ENCODE assay signal across 28 mouse cellular contexts in the genomic region with DNA sequence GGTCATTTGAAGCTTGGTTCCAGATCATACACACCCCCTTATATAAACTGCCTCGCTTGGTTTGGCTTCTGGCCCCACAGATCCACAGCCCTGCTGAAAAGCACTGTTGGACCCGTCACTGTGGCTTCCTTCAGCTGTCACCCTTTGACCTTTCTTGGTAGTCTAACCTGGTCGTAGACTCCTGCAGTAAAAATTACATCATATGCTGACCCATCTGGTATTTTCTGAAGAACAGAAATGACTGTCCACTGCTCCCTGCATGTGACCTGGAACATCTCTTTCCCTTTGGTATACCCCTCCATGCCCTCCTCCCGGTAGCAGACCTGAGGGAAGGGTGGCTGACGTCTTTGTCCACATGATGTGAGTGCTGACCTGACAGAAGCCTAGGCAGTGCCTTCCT. TPM values are rescaled to one million over a fixed set of nuclear protein-coding genes. Genes with fewer than 3 reads are reported as not detected.
A peak's percentile ranks its signal among the peaks of the same experiment; 100 is the strongest.
DNase-seq lines count a peak whose midpoint lies in the region; ATAC-seq and TF ChIP-seq lines count a peak whose summit lies in the region.
"Had no signal": no experiment of that assay in that cellular context is flagged by ENCODE, and none has a peak within 500 bp of the region (broad histone marks: within the 10 kb centered on the region; RNA-seq: fewer than 3 reads in every experiment).

No protein-coding gene starts in this region.

- no peak for ATAC-seq in liver, embryonic 11.5 days (replicated peaks; ENCODE audit: low FRiP score)
- ATAC-seq: CD4-positive, CD25-positive, alpha-beta regulatory T cell, adult 4 months; forebrain, embryonic 14.5 days; Patski had no signal

- no peaks in the 10 kb centered on the region for H3K79me2 ChIP-seq in liver, adult 2 months (ENCODE audit: control insufficient read depth, insufficient read depth, low read length)

- peaks cover 61% of the 10 kb centered on the region for H3K36me3 ChIP-seq in liver, adult 2 months (ENCODE audit: control insufficient read depth, insufficient read depth, low read length)
- H3K36me3 ChIP-seq in liver, embryonic 11.5 days (ENCODE audit: control insufficient read depth, insufficient read depth, low read length), result peaks cover 25% of the 10 kb centered on the region; the same call in 1 of the 2 replicates
- peaks cover 90% of the 10 kb centered on the region for H3K36me3 ChIP-seq in hindbrain, embryonic 10.5 days

- no peaks in the 10 kb centered on the region for H3K27me3 ChIP-seq in liver, adult 2 months (ENCODE audit: control insufficient read depth, insufficient read depth, low read length)
- no peaks in the 10 kb centered on the region for H3K27me3 ChIP-seq in liver, embryonic 11.5 days (replicated peaks; ENCODE audit: control insufficient read depth, insufficient read depth, low read length)
- H3K27me3 ChIP-seq in hindbrain, embryonic 10.5 days (ENCODE audit: insufficient read depth, poor library complexity, severe bottlenecking), result no peaks in the 10 kb centered on the region
- H3K27me3 ChIP-seq: CH12.LX; embryonic facial prominence, embryonic 13.5 days; embryonic facial prominence, embryonic 15.5 days; forebrain, embryonic 12.5 days; Patski had no signal

- 35% methylated on average over 5 of the region's 5 CpGs for WGBS in liver, adult 2 months
- WGBS in liver, embryonic 11.5 days, result 83% methylated on average over 5 of the region's 5 CpGs
- 78% methylated on average over 5 of the region's 5 CpGs for WGBS in hindbrain, embryonic 10.5 days

- H3K9ac ChIP-seq in liver, adult 2 months (ENCODE audit: low read depth, low read length), result no peak overlapping the region
- no peak overlapping the region for H3K9ac ChIP-seq in liver, embryonic 11.5 days (ENCODE audit: low read depth, low read length)
- H3K9ac ChIP-seq: embryonic facial prominence, embryonic 13.5 days; embryonic facial prominence, embryonic 15.5 days; forebrain, embryonic 12.5 days had no signal

- TF ChIP-seq CTCF in liver, adult 2 months (IDR thresholded peaks at IDR 0.05; ENCODE audit: low read depth, low read length), result no peak

- H3K27ac ChIP-seq in liver, adult 2 months (replicated peaks; ENCODE audit: insufficient read depth, low read depth, low read length), result peak overlapping the region; percentile 72
- no peak overlapping the region for H3K27ac ChIP-seq in liver, embryonic 11.5 days (ENCODE audit: low read depth, low read length)
- H3K27ac ChIP-seq in hindbrain, embryonic 10.5 days, result no peak overlapping the region
- H3K27ac ChIP-seq: embryonic facial prominence, embryonic 13.5 days; embryonic facial prominence, embryonic 15.5 days; forebrain, embryonic 10.5 days; forebrain, embryonic 12.5 days had no signal

- no peak overlapping the region for H3K4me3 ChIP-seq in liver, adult 2 months (ENCODE audit: insufficient read depth, low read depth, low read length)
- no peak overlapping the region for H3K4me3 ChIP-seq in liver, embryonic 11.5 days (ENCODE audit: low read depth, low read length)
- no peak overlapping the region for H3K4me3 ChIP-seq in hindbrain, embryonic 10.5 days
- H3K4me3 ChIP-seq: embryonic facial prominence, embryonic 13.5 days; embryonic facial prominence, embryonic 15.5 days; erythroblast, embryonic 14.5 days; forebrain, embryonic 10.5 days; forebrain, embryonic 12.5 days had no signal

- TF ChIP-seq POLR2A in liver, adult 2 months (IDR thresholded peaks at IDR 0.05; ENCODE audit: extremely low read depth, insufficient read depth, low read length), result no peak

- H3K9me3 ChIP-seq in liver, embryonic 11.5 days (ENCODE audit: control insufficient read depth, low read length), result no peaks in the 10 kb centered on the region
- no peaks in the 10 kb centered on the region for H3K9me3 ChIP-seq in hindbrain, embryonic 10.5 days
- H3K9me3 ChIP-seq: embryonic facial prominence, embryonic 13.5 days; embryonic facial prominence, embryonic 15.5 days; forebrain, embryonic 10.5 days; forebrain, embryonic 12.5 days; G1E had no signal

- DNase-seq in kidney, adult 11 months, result peak; percentile 47
- DNase-seq in kidney, postnatal 10 days, result no peak
- DNase-seq in kidney, adult 9 months, result peak; percentile 60
- DNase-seq in kidney, postnatal 14 days, result no peak
- peak; percentile 35 for DNase-seq in liver, adult 2 months (ENCODE audit: extremely low read depth, low read depth, low spot score)
- DNase-seq in liver, embryonic 11.5 days (ENCODE audit: low spot score), result no peak
- no peak for DNase-seq in hindbrain, embryonic 10.5 days (ENCODE audit: low spot score)
- DNase-seq: adrenal gland, adult 2 months; adrenal gland, postnatal 10 days; adrenal gland, postnatal 25 days; B cell, adult 2 months; cerebellum, adult 11 months; cerebellum, adult 18-20 months; cerebellum, adult 8-10 months; cerebellum, adult 9-11 months; cerebellum, postnatal 14 days; cerebellum, postnatal 36 days; embryo, embryonic 11 days had no signal

- peaks cover 39% of the 10 kb centered on the region for H3K4me1 ChIP-seq in liver, adult 2 months (ENCODE audit: control insufficient read depth, insufficient read depth, low read length)
- no peaks in the 10 kb centered on the region for H3K4me1 ChIP-seq in liver, embryonic 11.5 days (replicated peaks; ENCODE audit: control insufficient read depth, insufficient read depth, low read length)
- H3K4me1 ChIP-seq in hindbrain, embryonic 10.5 days (replicated peaks), result no peaks in the 10 kb centered on the region
- H3K4me1 ChIP-seq: embryonic facial prominence, embryonic 13.5 days; embryonic facial prominence, embryonic 15.5 days; forebrain, embryonic 10.5 days; forebrain, embryonic 12.5 days had no signal

- no peak overlapping the region for H3K4me2 ChIP-seq in liver, embryonic 11.5 days
- H3K4me2 ChIP-seq: embryonic facial prominence, embryonic 13.5 days; embryonic facial prominence, embryonic 15.5 days; forebrain, embryonic 12.5 days had no signal

RNA-seq across cellular contexts. Expression of a gene that starts 41.6 kb away (rescaled TPM):
- total RNA-seq in liver, adult 2 months (2014; rRNA removed), result 173 and 178 TPM in 2 replicates
- polyA plus RNA-seq in liver, adult 2 months (2012; rRNA removed), result 112 and 125 TPM in 2 replicates
- 36.7 and 42.1 TPM in 2 replicates for polyA plus RNA-seq in liver, embryonic 11.5 days (2014; fragmentation: Nextera tagmentation; extraction: Ambion mirVana)
- polyA plus RNA-seq in hindbrain, embryonic 10.5 days (2016; fragmentation: Nextera tagmentation; extraction: Ambion mirVana), result 54.9 and 56.2 TPM in 2 replicates

RNA-seq across cellular contexts. Expression of a gene that starts 55.2 kb away (rescaled TPM):
- 29.2 and 29.9 TPM in 2 replicates for total RNA-seq in liver, adult 2 months (2014; rRNA removed)
- polyA plus RNA-seq in liver, adult 2 months (2012; rRNA removed), result 9.1 and 11.6 TPM in 2 replicates
- 2.5 and 2.9 TPM in 2 replicates for polyA plus RNA-seq in liver, embryonic 11.5 days (2014; fragmentation: Nextera tagmentation; extraction: Ambion mirVana)
- 2.1 and 4.2 TPM in 2 replicates for polyA plus RNA-seq in hindbrain, embryonic 10.5 days (2016; fragmentation: Nextera tagmentation; extraction: Ambion mirVana)

Comparison
In these comparisons a context has a peak if more than half of its experiments do, and no peak if none do; other contexts are left out.
1. DNase-seq: peak in kidney, adult 11 months (single experiment), kidney, adult 9 months (single experiment) and liver, adult 2 months (single experiment); none in kidney, postnatal 10 days (single experiment), kidney, postnatal 14 days (single experiment), liver, embryonic 11.5 days (single experiment) and hindbrain, embryonic 10.5 days (single experiment).